Mouse (Mus musculus): Measurements from ENCODE around the gene Tufm.

GRCm38 (mm10) chr7:126461626-126462025 is 25.5 kb upstream of the Tufm start:
- no peak for TF ChIP-seq CTCF (IDR thresholded peaks at IDR 0.05; ENCODE audit: low read depth, low read length)
- TF ChIP-seq POLR2A (IDR thresholded peaks at IDR 0.05; ENCODE audit: extremely low read depth, insufficient read depth, low read length) = no peak
